Mouse (Mus musculus) 416B (cell line): ENCODE results near the gene Vmn2r76.
"Not testable (repeated sequence)": the region's sequence is repeated elsewhere in the genome, so short reads cannot be mapped to it uniquely, and the experiment has no call there.

Source experiments
- DNase-seq: peaks from one replicate; pipeline ENCODE4 v3.0.0; 2011; ENCODE audit warnings: low read depth

Vmn2r76 gene

GRCm38 (mm10) chr7:86246208-86246607 lies at the start of gene Vmn2r76:
Vmn2r76 (minus strand) TSS chr7:86246308.
- no peak for DNase-seq

- DNase-seq: no peak
Measured at GRCm38 (mm10) chr7:86277072-86277471, 31.0 kb upstream of the Vmn2r76 start, which contains the start of gene Olfr310. Olfr310 (minus strand) TSS chr7:86277172.

- DNase-seq: peak; percentile 72
Measured at GRCm38 (mm10) chr7:86211345-86211744, 34.8 kb downstream of the Vmn2r76 start.

GRCm38 (mm10) chr7:86171678-86172077 lies 74.4 kb downstream of the Vmn2r76 start, which contains the start of gene Vmn2r75:
Vmn2r75 (minus strand) TSS chr7:86171778.
- DNase-seq: not testable (repeated sequence)
